Mouse (Mus musculus) adrenal gland, adult 18-20 months (tissue): ENCODE results near the gene Stt3b. TPM values are rescaled to one million over a fixed set of nuclear protein-coding genes. Genes with fewer than 3 reads are reported as not detected.

Experiments
- DNase-seq, 2 experiments: peaks; one replicate each; pipeline ENCODE4 v3.0.0; 2021 to 2022; ENCODE audit warnings: low spot score in 2 of 2
- total RNA-seq, 2 experiments: library from RNA; stranded (reverse); gene quantifications; 1 replicate in 1 of 2; 2 replicates in 1 of 2; pipeline ENCODE4 v1.2.3; 2021

Gene Stt3b
- total RNA-seq, 2 experiments from 2014 or later: 123 to 124 TPM

DNA sequence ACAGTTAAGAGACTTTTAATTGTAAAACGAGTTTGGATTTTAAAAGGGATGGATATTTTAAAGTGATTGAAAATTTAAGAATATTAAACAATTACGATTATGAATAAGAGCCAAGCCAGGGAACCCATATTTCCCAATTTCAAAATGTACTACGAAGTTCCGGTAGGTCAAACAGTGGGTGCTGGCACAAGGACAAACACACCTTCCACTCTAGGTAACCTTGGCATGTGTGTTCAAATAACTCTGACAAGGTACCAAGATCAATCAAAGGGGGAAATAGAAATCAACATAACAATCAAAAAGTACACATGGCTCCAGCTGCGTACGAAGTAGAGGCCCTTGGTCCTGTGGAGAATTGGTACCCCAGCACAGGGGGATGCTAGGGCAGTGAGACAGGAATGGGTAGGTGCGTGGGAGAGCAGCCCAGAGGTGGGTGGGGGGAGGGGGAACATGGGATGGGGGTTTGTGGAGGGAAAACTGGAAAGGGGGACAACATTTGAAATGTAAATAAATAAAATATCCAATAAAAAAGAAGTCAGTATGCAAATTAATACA, 37.0 kb downstream of the Stt3b start:
- DNase-seq: no peak

DNA sequence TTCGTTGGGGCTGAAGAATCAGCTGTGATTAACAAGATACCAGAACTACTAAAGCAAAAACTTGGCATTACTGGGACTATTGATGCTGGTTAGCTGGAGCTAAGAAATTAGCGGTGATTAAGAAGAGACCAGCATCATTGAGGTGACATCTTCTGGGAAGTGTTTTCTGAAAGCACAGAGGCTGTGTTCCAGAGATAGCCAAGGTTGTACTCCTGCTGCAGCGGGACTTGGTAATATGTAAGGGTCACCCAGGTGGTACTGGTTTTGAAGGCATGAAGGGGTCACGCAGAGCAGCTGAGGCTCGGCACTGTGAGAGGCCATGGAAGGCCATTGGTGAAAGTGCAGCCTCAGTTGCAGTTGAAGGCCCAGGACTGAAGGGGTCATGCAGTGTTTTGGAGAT, 37.8 kb downstream of the Stt3b start:
- DNase-seq: peak in 1 of 2 experiments; percentile 23

DNA sequence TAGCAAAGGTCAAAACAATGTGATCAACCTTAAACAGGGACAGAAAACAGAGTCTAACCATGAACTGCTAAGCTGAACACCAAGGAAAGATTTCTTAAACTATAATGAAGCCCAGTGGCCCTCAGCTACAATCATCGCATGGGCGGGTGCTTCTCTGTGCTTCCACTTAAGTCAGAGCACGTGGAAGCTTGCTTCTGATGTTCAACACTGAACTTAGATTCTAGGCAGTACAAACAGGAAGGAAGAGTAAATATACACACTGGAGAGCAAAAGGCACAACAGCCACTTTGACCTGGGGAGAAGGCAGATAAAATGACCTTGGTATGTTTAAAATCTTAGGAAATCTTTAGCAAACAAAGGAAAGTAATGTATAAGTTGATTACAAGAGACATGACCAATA, 38.7 kb downstream of the Stt3b start:
- no peak for DNase-seq

DNA sequence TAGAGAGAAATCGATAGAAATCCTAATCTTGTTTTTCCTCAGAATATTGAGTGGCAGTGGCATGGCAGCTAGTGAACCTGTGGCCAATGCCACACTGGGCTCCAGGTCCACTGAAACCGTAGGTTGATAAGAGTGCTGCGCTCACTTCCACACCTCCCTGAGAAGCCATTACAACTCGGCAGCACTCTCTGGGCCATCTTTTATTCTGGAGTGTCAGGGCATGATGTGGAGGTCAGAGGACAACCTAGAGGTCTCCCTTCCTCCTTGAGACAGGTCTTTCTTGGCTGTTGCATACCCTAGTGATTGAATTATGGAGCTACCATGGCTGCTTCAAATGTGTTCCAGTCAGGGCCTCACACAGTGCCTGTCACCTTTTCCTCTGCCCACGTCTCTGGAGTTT, 48.3 kb downstream of the Stt3b start:
- no peak for DNase-seq

DNA sequence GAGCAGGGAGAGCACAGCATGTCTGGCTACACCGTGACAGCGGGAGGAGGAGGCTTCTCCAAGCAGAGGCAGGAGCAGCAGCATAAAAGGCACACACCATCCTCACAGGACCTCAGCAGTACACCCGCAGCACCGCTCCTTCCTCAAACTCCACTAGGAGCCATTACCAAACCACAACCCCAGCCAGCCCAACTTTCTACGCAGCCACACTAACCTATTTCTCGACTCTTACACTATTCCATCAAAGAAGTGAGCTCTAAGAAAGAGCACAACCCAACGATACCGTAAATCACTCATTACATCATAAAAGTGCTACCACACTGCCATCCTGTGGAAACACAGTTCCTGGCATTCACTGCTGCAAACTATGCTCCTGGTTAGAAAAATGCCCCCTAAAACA, 48.8 kb downstream of the Stt3b start:
- DNase-seq: no peak

DNA sequence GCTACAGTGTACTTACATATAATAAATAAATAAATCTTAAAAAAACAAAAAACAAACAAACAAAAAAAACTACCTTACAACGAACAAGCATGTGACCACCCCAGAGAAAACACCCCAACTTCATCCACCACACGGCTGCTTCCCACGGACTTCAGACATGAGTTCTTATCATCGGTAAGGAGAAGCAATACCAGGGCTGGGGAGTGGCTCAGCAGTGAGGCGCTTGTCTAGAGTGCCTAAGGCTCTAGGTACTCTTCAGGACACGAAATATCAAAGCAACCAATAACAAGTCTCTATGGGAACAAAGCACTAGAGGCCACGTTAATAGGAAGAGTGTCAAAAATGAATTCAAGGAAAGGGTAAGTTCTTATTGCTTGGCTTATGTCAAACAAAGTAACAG, 49.8 kb downstream of the Stt3b start:
- DNase-seq: no peak

DNA sequence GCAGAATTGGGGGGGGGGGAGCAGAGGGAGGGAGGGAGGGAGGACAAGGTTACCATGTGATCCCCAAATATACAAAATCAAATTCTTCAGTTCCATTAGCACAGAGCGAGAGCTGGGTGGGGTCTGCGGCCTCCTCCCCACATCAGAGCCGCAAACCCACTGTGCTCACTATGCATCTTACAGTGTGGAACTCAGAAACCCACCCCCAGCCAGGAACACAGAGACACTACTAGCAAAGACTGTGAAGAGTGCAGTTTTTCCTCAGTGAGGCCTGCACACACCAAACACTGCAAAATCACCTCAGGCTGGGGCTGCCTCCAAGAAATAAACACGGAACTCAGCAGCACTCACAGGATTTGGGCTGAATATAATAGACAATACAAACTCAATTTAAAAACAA, 50.4 kb downstream of the Stt3b start:
- DNase-seq: no peak

DNA sequence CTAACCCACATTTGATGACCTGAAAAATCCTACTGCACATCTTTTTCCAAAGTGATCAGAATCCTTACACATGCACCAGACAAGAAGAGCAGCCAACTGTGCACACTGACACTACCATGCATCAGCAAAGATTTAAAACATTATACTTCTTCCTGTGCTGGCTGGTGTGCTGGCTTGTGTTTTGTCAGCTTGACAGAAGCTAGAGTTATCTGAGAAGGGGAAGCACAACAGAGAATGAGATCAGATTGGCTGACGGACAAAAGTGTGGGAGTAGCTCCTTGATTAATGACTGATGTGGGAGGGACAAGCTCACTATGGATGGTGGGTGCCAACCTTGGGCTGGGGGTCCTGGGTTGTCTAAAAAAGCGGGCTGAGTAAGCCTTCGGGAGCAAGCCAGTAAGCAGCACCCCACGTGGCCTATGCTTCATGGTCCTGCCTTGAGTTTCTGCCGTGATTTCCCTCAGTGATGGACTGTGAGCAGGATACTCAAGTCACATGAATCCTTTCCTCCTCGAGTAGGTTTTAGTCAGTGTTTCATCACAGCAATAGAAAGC, 52.4 kb downstream of the Stt3b start:
- no peak for DNase-seq

DNA sequence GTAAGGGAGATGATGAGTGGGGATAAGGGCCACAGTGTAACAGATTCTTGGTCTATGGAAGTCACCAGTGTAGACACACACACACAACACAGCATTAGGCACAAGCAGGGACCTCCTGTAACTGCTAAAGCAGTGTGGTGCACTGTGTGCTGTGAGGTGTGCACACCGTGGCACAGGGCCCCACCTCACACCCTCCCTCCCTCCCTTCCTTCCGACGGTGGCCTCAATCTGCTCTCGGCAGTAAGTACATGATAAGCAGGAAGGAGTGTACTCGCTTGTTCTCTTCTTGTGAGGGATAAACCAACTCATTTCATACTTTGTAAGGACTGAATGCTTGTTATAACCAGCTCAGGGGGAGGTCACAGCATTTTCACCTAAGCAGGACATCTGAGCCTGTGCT, 61.1 kb downstream of the Stt3b start:
- DNase-seq: no peak

DNA sequence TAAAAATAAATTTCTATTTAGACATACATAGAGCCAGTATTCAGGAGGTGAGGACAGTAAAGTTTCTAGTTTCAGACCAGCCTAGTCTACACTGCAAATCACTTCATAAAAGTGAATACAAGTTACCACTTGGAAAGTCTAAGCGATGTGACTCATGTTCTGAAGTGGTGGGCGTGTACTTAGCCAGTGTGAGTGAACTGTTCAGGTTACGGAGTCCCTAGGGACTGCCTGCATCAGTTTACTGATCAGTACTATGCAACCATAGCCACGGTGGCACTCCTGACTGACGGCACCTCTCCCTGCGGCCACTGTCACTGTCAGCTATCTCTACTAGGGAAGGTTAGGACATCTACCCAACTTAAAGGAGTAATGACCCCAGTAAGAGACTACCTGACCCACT, 65.1 kb downstream of the Stt3b start:
- DNase-seq: no peak

DNA sequence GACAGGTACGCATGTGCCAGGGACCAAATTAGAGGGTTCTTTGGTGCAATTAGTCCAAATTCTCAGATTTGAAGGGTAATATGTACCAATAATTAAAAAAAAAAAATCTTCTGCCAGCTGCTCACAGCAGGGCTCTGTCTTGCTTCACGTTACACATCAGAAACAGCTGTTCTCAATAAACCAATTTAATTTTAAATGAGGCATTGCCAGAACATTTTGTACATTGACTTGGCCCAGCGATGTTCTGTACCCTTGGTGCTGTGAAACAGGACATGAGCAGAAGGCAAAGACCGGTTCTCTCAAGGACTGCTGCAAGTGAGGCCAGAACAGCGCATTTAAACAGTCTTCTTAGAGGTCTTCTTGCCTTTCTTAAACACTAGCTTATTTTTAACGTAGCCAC, 66.6 kb downstream of the Stt3b start:
- DNase-seq: no peak

DNA sequence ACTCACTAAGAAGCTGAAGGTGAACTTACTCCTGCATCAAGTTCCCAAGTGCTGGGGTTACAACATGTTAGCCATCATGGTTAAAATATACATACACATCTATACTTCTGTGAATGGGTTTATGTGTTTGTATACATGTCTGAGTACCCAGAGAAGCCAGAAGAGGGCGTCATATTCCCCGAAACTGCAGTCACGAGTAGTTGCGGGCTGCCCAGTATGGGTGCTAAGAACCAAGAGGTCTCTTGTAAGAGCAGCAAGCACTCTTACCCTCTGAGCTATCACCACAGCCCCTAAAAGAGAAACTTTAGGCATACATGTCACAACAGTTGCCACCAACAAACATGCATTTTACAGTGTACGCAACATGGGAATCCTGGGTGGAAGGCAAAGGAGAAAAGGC, 70.4 kb downstream of the Stt3b start:
- DNase-seq: no peak

DNA sequence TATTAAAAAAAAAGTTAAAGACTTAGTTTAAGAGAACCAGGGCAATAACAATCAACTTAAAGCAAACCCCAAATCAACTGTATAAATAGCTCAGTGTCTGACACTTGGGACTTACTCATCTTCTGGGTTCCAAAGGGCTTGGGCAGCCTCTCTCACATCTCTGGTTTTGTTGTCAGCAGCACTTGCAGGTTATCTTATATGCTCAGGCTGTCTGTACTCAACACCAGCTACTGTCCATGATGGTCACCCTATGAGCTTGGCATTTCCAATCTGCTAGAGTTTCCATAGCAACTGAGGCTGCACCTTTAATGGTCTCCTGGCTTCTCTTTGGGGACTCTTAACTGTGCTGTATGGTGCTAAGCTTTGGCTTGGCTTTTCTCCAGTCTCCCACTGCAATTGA, 72.3 kb downstream of the Stt3b start:
- DNase-seq: no peak

DNA sequence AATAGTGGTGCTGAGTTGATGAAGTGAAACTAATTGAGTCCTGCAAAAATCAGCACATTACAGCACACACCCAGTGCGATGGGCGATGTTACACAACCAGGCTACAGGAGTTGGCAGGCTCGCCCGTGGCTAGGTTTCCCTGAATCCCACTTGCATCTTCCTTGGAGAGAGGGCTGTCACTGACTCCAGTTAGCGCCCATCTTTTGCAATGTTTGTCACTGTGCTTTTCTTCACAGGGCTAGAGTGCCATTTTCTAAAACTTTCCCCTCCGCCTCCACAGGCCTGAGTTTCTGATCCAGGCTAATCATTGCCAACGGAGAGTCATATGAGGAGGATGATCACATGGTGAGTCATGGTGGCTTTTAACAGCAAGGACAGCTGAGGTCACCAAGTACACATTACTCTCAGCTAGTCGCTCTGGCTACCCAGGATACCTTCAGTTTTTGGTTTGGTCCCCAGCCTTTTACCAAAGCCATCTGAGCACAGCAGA, 73.8 kb downstream of the Stt3b start:
- peak in 1 of 2 experiments; percentile 38 for DNase-seq

DNA sequence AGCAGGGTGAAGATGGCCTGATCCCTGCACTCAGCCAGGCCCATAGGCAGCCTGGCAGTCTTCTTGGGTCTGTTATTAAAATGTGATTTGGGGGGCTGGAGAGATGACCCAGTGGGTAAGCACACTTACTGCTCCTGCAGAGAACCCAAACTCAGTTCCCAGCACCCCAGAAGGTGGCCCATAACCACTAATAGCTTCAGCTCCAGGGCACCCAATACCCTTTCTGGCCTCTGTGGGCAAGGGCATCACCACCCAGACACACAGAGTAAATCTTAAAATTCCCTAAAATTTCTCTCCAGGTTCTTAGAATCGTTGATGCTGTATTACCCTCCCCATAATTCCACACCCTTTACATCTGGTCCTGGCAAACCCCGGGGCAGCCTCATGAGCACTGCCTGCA, 75.7 kb downstream of the Stt3b start:
- no peak for DNase-seq

DNA sequence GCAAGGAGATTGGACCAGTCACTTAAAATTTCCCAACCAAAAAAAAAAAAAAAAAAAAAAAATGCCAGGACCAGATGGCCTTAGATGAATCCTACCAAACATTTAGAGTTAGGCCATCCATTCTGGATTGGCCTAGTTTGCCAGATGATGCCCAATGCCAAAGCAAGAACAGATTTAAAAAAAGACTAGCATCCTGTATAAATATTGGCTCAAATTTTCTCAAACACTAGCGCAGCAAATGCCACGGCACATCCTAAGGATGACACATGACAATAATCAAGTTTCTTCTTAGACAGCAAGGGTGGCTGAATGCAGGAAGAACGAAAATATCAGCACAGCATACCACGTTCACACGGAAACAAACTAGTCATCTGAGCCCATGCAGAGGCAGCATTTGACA, 76.5 kb downstream of the Stt3b start:
- no peak for DNase-seq

DNA sequence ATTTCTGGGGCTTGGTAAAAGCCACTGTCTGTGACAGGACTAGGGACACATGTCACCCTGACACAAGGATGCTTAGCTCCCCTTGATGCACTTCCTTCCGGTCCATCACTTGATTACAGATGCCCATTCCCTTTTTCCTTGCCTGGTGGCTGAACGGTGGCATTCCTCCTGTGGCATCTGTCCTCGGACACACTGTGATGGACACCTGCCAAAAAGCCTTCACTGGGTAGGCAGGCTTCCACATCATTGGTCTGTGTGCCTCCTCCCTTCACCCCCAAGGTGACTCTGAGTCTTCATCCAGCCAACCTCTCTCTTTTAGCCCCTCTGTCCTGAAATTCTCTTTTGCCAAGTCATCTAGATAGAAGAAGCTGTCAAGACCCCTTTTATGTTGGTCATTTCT, 78.7 kb downstream of the Stt3b start:
- DNase-seq: no peak

DNA sequence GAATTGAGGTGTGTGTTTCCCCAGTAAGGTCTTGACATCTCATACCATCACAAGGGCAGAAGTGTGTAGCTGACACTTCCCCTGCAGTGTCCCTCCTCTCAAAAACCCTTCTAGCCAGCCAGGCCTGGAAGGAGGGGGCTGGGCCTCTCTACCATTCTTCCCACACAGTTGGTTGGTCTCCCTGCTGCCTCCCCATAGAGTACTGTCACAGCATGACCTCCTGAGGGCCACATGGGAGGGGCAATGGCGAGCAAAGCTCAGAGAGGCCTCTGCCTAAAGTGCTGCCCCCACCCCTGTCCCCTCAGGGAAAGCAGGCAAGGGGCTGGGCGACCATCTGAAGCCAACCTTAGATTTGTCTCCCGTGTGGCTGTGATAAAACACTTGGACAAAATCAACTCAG, 80.1 kb downstream of the Stt3b start:
- no peak for DNase-seq

DNA sequence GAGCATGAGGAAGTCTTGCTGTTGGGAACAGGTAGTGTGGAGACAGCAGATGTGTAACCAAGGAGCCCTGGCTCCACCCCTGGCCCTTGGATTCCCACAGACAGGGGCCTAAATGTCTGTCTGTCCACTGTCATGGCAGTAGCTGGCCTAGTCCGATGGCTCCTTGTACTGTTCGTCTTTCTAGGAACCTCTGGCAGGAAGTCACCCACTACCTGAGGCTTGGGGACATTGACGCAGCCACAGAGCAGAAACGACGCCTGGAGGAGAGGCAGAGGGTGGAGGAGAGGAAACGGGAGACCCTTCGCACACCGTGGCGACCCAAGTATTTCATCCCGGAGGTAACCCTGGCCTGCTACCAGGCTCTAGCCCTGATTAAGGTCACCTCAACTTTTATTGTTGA, 80.5 kb downstream of the Stt3b start:
- no peak for DNase-seq

DNA sequence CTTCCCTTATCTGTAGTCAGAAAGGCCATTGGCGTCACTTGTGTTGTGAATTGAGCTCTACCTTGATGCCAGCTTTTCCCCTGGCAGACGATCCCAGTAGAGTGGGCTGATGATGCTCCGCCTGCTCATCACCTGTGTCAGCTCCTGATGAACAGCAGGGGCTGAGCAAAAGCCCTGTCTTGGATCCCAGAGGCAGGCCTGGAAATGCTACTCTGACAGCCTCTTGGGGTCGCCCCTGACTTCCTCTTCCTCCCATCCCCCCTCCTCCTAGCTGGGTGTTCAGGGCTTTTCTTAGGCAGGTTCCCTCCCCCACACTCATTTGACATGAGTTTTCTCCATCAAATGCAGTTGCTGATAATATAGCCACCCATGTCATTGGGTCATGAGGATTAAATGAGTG, 81.1 kb downstream of the Stt3b start:
- DNase-seq: no peak

DNA sequence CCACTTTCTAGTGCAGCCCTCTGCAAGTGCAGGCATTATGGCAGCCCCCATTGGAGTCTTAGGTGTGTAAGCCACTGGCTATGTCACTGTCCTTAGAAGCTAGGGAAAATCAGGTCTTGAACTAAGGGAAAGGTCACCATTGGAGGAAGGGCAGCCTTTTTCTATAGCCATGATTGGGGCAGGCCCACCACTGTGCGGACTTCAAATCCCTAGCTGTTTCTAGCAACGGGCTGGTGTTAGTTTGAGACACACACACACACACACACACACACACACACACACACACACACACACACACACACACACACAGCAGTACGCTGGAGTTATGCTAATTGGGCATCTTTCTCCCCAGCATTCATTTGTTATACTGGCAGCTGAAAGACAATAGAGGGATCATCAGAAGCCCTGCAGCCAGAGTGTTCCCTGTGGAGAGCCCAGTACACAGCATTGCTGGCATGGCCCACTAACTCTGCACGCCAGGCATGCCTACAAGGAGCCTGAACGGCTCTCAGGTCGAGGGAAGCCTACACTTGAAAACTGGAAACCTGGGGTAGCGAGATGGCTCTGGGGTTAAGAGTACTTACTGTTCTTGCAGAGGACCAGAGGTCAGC, 85.4 kb downstream of the Stt3b start:
- DNase-seq: no peak

DNA sequence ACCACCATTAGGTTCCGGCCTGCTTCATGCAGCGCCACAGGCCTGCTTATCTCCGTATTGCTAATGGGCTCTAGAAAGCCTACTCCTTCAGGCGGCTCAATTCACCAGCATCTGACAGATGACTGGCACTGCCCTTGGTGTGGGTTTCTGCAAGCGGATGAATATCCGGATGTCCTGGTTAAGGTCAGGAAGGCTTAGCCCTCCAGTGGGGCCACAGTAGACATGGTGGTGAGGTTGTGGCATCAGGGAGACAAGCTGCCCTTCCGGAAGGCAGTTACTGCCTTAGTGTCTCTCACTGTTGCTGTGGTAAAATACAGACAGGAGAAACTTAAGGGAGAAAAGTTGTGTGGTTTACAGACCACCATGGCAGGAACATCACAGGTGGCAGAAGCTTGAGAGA, 89.0 kb downstream of the Stt3b start:
- DNase-seq: no peak

DNA sequence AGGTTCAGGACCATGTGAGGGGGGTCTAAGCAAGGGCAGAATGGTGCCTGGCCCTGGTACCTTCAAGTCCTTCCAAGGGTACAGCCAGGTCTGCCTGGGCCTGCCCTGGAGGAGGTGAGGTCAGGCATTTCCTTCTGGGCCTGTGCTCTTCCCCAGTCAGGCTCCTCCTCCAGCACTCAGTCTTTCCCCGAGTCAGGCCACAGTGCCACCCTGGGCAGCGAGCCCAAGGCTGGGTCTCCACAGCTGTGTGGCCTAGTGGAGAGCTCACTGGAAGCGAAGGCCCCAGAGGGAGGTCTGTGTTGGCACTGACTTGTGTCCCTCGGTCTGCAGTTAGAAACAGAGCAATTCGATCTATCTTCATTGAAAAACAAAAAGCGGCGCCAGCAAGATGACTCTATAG, 89.8 kb downstream of the Stt3b start:
- DNase-seq: no peak
